Mouse (Mus musculus): ENCODE data around the gene Nos3.

Nos3 gene

GRCm38 (mm10) chr5:24427981-24428402, 63.4 kb downstream of the Nos3 start:
- no peak for DNase-seq

GRCm38 (mm10) chr5:24428596-24428995, 64.0 kb downstream of the Nos3 start:
- DNase-seq: no peak

GRCm38 (mm10) chr5:24433993-24434392, 69.4 kb downstream of the Nos3 start:
- no peak for DNase-seq
